Mouse (Mus musculus) ES-Bruce4 (cell line): ENCODE measurements around the gene Tmed6. TPM values are rescaled to one million over a fixed set of nuclear protein-coding genes. Genes with fewer than 3 reads are reported as not detected.

Source experiments
- H3K27ac ChIP-seq: 2 replicates; pipeline ENCODE4 v1.5.1; 2012; ENCODE audit warnings: low read length, inconsistent platforms; ENCODE audit not compliant: insufficient read depth
- H3K27me3 ChIP-seq: 2 replicates; pipeline ENCODE4 v1.6.1; 2012; ENCODE audit warnings: mild to moderate bottlenecking, low read length, inconsistent platforms; ENCODE audit not compliant: control insufficient read depth, poor library complexity, insufficient read depth, severe bottlenecking
- H3K36me3 ChIP-seq: 2 replicates; pipeline ENCODE4 v1.6.1; 2012; ENCODE audit warnings: inconsistent platforms, mild to moderate bottlenecking, low read length, moderate library complexity; ENCODE audit not compliant: control insufficient read depth, poor library complexity, insufficient read depth, severe bottlenecking
- H3K4me1 ChIP-seq: one replicate; pipeline ENCODE4 v1.8.1; 2011; ENCODE audit warnings: low read length; ENCODE audit not compliant: control insufficient read depth, insufficient read depth
- H3K4me3 ChIP-seq: 2 replicates; pipeline ENCODE4 v1.5.1; 2011; ENCODE audit warnings: low read depth, mild to moderate bottlenecking, low read length
- H3K9ac ChIP-seq: 2 replicates; pipeline ENCODE4 v1.6.1; 2012; ENCODE audit warnings: low read depth, mild to moderate bottlenecking, inconsistent platforms; ENCODE audit not compliant: poor library complexity, severe bottlenecking
- H3K9me3 ChIP-seq: replicated peaks from 2 replicates; pipeline ENCODE4 v1.6.1; 2012; ENCODE audit warnings: mild to moderate bottlenecking, low read length, inconsistent platforms; ENCODE audit not compliant: control insufficient read depth, poor library complexity, insufficient read depth, severe bottlenecking
- CTCF ChIP-seq: IDR thresholded peaks from one replicate; pipeline ENCODE4 v1.8.1; 2011; ENCODE audit warnings: low read depth, low read length
- EP300 ChIP-seq: IDR thresholded peaks from 2 replicates; pipeline ENCODE4 v1.6.1; 2011; ENCODE audit warnings: low read depth, low read length; ENCODE audit not compliant: insufficient read depth
- POLR2A ChIP-seq: IDR thresholded peaks from one replicate; pipeline ENCODE4 v1.8.1; 2011; ENCODE audit warnings: low read length; ENCODE audit not compliant: insufficient read depth
- polyA plus RNA-seq: library from polyadenylated mRNA; stranded (reverse); fragments of >200 nt; gene quantifications from 2 replicates; pipeline ENCODE4 v1.2.4, GENCODE M21; 2011; ENCODE audit warnings: low read depth; ENCODE audit not compliant: missing spikeins, insufficient read depth, insufficient read length

Gene Tmed6
- polyA plus RNA-seq, 1 experiment, result not detected

DNA sequence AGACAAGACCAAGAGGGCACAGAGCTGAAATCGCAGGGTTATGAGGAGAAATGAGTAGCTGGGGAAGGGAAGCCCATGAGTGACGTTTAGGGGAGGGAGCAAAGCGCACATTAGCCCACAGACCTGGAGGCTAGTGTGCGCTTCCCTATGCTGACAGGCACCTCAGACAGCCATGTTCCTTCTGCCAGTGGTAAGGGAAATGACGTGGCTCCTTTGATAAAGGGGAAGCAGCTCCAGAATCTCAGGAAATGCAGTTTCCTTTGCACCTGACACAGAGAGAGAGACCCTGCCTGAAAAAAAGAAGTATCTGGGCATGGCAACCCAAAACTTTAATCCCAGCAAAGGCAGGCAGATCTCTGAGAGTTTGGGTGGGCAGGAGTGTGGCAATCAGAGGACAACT lies 35.4 kb downstream of the Tmed6 start:
- Histone ChIP-seq H3K4me3 (no peak overlapping the region), H3K36me3 (no peaks in the 10 kb centered on the region), H3K9ac (no peak overlapping the region), H3K9me3 (no peaks in the 10 kb centered on the region), H3K27me3 (no peaks in the 10 kb centered on the region), H3K4me1 (peaks cover 2% of the 10 kb centered on the region), H3K27ac (no peak overlapping the region)
- no peak for TF ChIP-seq EP300
- no peak for TF ChIP-seq CTCF
- TF ChIP-seq POLR2A, result no peak

DNA sequence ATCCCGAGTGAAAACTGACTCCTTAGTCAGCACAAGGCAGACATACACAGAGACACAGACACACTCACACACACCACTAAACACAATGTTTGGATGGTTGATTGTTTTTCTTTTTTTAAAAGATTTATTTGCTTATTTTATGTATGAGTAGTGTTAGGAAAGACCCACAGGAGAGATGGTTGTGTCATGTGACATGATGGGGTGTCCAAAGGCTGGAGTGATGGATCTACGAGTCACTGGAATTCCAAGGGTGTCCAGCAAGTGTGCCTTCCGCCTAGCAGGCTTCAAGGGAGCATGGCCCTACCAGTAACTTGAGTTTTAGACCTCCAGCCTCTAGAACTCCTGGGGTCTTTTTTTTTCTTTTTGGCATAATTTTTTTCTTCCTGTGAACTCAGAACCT lies 36.1 kb downstream of the Tmed6 start:
- Histone ChIP-seq H3K36me3 (no peaks in the 10 kb centered on the region), H3K4me1 (peaks cover 2% of the 10 kb centered on the region), H3K27me3 (no peaks in the 10 kb centered on the region), H3K9ac (no peak overlapping the region), H3K27ac (no peak overlapping the region), H3K4me3 (no peak overlapping the region), H3K9me3 (no peaks in the 10 kb centered on the region)
- no peak for TF ChIP-seq POLR2A
- no peak for TF ChIP-seq CTCF
- TF ChIP-seq EP300, result no peak

DNA sequence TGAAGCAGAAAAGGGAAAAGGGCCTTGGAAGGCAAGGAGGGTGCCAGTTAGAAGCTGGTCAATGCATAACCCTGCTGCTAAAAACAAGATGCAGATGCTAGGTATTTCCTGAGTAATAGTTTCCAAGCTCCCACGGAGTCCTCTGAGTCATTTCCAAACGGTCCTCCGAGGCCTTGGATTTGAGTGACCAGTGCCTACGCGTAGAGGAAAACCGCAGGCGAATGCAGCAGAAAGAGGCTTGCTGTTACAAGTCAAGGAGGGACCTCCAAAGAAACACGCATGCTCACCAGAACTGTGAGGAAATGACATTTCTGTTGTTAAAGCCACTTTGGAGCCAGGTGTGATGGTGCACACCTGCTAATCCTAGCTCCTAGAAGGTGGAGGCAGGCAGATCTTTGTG lies 42.0 kb downstream of the Tmed6 start:
- H3K4me3 ChIP-seq, result no peak overlapping the region
- H3K9ac ChIP-seq, result no peak overlapping the region
- H3K27me3 ChIP-seq, result no peaks in the 10 kb centered on the region
- TF ChIP-seq EP300, result no peak
- no peak for TF ChIP-seq POLR2A
- no peak for TF ChIP-seq CTCF
- no peak overlapping the region for H3K27ac ChIP-seq
- no peaks in the 10 kb centered on the region for H3K4me1 ChIP-seq
- no peaks in the 10 kb centered on the region for H3K9me3 ChIP-seq
- no peaks in the 10 kb centered on the region for H3K36me3 ChIP-seq

- no peaks in the 10 kb centered on the region for H3K27me3 ChIP-seq
- peaks cover 15% of the 10 kb centered on the region for H3K36me3 ChIP-seq
- no peaks in the 10 kb centered on the region for H3K4me1 ChIP-seq
- no peak overlapping the region for H3K9ac ChIP-seq
- TF ChIP-seq EP300 (no peak), POLR2A (no peak)
- H3K27ac ChIP-seq, result no peak overlapping the region
- no peak overlapping the region for H3K4me3 ChIP-seq
- H3K9me3 ChIP-seq, result no peaks in the 10 kb centered on the region
These were observed 50.5 kb downstream of the Tmed6 start for GRCm38 (mm10) chr8:107014915-107015314.

GRCm38 (mm10) chr8:107012666-107013065 lies 52.8 kb downstream of the Tmed6 start:
- no peak overlapping the region for H3K4me3 ChIP-seq
- peaks cover 32% of the 10 kb centered on the region for H3K36me3 ChIP-seq
- TF ChIP-seq CTCF (no peak), EP300 (no peak), POLR2A (no peak)
- no peaks in the 10 kb centered on the region for H3K27me3 ChIP-seq
- no peaks in the 10 kb centered on the region for H3K4me1 ChIP-seq
- no peak overlapping the region for H3K9ac ChIP-seq
- no peak overlapping the region for H3K27ac ChIP-seq
- H3K9me3 ChIP-seq, result no peaks in the 10 kb centered on the region

Other genes starting within 250 kb of the Tmed6 start
- gene Has3, start 195.4 kb downstream of the Tmed6 start, polyA plus RNA-seq, result 0.18 and 0.46 TPM in 2 replicates
- gene Utp4, start 172.0 kb downstream of the Tmed6 start, polyA plus RNA-seq, result 109 and 113 TPM in 2 replicates
- gene Sntb2, start 129.9 kb downstream of the Tmed6 start, polyA plus RNA-seq, result 21.9 and 26.5 TPM in 2 replicates
- gene Vps4a, start 34.4 kb downstream of the Tmed6 start, polyA plus RNA-seq, result 27.4 and 28.1 TPM in 2 replicates
- 3.3 and 5.7 TPM in 2 replicates for gene Pdf, start 17.0 kb downstream of the Tmed6 start, polyA plus RNA-seq
- gene Cog8, start 9.0 kb downstream of the Tmed6 start, polyA plus RNA-seq, result 20.0 and 21.4 TPM in 2 replicates
- gene Nip7, start 8.8 kb downstream of the Tmed6 start, polyA plus RNA-seq, result 130 and 156 TPM in 2 replicates
- 40.8 and 48.6 TPM in 2 replicates for gene Terf2, start 30.9 kb upstream of the Tmed6 start, polyA plus RNA-seq
- gene Cyb5b, start 85.0 kb upstream of the Tmed6 start, polyA plus RNA-seq, result 102 and 105 TPM in 2 replicates
- gene Nfat5, start 227.8 kb upstream of the Tmed6 start, polyA plus RNA-seq, result 53.6 and 65.0 TPM in 2 replicates